Mouse (Mus musculus) bone marrow, adult 2 months (tissue): Measurements from ENCODE around the gene Ovol3.

ENCODE experiments used
- CTCF ChIP-seq: fragments of 200-500 bp; IDR thresholded peaks from 2 replicates; pipeline ENCODE4 v1.5.1; 2011; ENCODE audit warnings: low read length, control low read depth; ENCODE audit not compliant: control insufficient read depth, insufficient read depth
- POLR2A ChIP-seq: fragments of 200-500 bp; IDR thresholded peaks from 2 replicates; pipeline ENCODE4 v1.6.1; 2011; ENCODE audit warnings: low read depth, mild to moderate bottlenecking, control low read depth, low read length, borderline replicate concordance; ENCODE audit not compliant: control insufficient read depth

DNA sequence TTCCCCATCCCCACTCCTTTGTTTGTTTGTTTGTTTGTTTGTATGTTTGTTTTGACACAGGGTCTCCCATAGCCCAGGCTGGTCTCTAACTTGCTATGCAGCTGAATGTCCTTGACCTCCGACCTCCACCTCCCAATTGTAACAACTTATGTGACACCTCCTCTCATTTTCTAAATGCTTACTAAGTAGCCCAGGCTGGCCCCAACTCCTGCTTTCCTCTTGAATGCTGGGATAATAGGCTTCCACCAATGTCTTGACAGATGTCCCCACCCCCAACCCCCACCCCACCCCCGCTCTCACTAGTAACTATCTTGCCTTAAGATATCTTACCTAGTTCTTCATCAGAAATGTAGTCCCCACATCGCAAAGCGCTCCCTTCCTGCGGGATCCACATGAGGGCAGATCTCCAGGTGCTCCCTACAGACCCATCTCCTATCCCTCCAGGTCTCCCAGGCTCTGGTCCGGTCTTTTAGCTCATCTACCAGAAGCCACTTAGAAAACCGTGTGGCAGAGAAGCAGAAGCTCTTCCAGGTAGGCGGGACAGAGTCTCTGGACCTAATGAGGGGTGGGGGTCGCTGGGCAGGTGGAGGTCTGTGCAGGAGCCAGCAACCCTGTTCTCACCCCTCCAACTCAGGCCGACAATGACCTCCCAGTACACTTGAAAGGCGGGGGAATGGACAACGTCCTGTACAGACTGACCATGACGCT, 50.7 kb downstream of the Ovol3 start:
- no peak for TF ChIP-seq CTCF
- TF ChIP-seq POLR2A: no peak
